Mouse (Mus musculus): Measurements from ENCODE around the gene Retreg1.
"Not testable (repeated sequence)": the region's sequence is repeated elsewhere in the genome, so short reads cannot be mapped to it uniquely, and the experiment has no call there.

Retreg1 gene

DNA sequence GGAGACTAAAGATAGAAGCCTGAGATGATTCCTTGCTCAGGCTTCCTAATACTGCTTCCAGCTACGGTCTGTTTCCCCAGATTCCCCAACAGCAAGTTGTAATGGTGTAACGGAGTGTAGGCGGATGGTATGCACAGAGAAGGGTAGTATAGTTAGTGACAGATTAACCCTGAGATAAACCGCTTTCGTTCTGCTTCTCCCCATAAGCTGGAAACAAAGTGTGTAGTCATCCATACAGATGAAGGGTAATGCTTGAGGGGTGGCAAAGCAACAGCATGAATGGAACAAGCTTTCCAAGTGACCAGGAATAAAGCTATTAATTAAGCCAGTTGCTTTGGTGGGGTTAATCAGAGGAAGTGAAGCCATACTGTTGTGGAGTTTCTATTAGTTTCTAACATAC is 156.6 kb downstream of the Retreg1 start:
- DNase-seq (ENCODE audit: low spot score in 2 of 2), result not testable (repeated sequence)

GRCm38 (mm10) chr15:26008621-26009020 is 165.6 kb downstream of the Retreg1 start:
- no peak for DNase-seq (ENCODE audit: low spot score in 2 of 2)

- DNase-seq (ENCODE audit: low spot score in 2 of 2), result no peak
These were observed 169.9 kb downstream of the Retreg1 start for GRCm38 (mm10) chr15:26012891-26013290.

DNA sequence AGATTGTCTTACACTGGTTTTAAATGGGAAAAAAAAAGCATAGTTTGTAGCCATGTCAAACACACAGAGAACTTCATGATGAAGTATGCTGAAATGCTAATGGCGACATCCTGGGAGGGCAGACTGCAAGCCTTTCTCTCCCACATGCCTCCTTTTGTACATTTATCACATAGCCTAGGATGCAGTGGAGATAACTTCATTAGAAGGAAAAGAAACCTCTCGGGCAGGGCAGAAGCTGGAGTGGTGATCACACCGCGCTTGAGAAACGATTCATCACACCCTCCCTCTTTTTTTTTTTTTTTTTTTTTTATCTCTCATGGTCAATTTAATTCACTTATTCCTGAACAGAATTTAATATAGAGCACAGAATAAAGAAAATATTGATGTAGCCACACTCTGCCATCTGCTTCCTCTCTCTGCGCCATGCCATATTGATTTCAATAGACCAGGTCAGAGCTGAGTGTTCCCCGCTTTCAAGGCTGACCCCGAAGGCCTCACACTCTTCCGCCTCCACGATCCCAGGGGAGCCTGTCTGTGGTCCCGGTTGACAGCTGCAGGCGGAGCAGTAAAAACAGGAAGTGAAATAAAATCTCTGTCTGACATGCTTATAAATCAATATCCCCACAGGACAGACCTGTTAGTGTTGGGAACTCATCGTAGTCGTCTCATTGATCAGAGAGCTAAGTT is 173.1 kb downstream of the Retreg1 start:
- DNase-seq (ENCODE audit: low spot score in 2 of 2), result no peak

GRCm38 (mm10) chr15:26021721-26022120 is 178.7 kb downstream of the Retreg1 start:
- DNase-seq (ENCODE audit: low spot score in 2 of 2), result no peak

DNA sequence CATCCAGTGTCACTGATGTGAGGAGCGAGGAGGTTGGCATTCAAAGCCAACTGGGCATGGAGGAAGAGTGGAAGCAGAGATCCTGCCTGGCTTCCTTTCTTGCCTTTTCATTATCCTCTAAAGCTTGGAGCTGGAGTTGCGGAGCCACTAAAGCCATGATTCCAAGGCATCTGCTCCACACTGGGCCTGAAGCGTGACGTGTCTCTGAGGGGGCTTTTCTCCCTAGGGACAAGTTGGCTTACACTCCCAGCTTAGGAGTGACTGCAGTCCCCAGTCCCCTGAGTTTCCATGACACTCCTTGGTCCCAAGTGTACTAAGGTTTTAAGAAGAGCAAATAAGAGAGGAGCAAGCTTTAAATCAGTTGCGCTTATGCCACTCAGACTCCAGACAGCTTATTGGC is 179.7 kb downstream of the Retreg1 start:
- DNase-seq (ENCODE audit: low spot score in 2 of 2), result no peak

Data from right cerebral cortex, postnatal 10 days (tissue).